Mouse (Mus musculus) monocyte, adult 5-6 weeks (primary cell): ENCODE data around the gene Prrt1. TPM values are rescaled to one million over a fixed set of nuclear protein-coding genes. Genes with fewer than 3 reads are reported as not detected.
A peak's percentile ranks its signal among the peaks of the same experiment; 100 is the strongest.

ENCODE experiments used
- ATAC-seq: fragments of 153-309, 156-312 bp; replicated peaks from 2 replicates; pipeline ENCODE4 v1.8.0; 2017; ENCODE audit warnings: mild to moderate bottlenecking; ENCODE audit not compliant: low TSS enrichment, insufficient number of reproducible peaks, severe bottlenecking, poor library complexity, low FRiP score
- total RNA-seq: library from RNA; stranded (forward); fragments of 200-1000, 200-491, 200-594 nt; gene quantifications from 3 replicates; pipeline ENCODE4 v1.2.3, GENCODE M21; 2017

Gene Prrt1
- total RNA-seq, result 0.29 to 1.9 TPM (median 0.75 TPM) in 3 replicates

DNA sequence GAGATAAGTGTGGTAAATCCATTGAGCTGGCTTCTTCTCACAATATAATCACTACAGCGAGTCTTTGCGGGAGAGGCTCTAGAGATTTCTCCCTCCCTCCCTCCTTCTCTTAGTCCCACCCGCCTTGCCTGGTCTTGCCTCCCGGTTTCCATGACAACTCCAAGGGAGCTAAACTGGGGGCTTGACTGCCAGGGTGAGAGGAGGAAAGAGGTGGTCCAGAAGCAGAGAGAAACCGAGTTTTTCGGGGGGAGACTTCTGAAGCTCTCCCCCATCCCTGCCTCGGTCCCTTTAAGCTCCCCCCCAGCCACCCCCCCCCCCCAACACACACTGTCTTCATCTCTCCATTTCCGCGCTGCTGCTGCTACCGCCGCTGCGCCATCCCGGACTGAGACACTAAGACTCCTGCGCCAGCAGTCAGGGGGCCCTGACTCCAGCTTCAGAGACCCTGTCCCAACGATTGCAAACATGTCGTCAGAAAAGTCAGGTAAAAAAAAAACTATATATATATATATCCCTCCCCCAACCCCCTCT is at the start of gene Prrt1:
Gene Prrt1 (plus strand): TSS at position 313 of the 531 bp plus-strand sequence.
- no peak for ATAC-seq

DNA sequence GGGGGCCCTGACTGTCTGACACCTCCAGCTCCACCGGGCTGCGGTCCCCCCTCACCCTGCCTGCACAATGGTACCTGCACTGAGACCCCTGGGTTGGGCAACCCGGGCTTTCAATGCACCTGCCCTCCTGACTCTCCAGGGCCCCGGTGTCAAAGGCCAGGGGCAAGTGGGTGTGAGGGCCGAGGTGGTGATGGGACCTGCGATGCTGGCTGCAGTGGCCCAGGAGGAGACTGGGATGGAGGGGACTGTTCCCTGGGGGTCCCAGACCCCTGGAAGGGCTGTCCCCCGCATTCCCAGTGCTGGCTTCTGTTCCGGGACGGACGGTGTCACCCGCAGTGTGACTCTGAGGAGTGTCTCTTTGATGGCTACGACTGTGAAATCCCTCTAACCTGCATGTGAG is 46.8 kb upstream of the Prrt1 start:
- ATAC-seq, result no peak

DNA sequence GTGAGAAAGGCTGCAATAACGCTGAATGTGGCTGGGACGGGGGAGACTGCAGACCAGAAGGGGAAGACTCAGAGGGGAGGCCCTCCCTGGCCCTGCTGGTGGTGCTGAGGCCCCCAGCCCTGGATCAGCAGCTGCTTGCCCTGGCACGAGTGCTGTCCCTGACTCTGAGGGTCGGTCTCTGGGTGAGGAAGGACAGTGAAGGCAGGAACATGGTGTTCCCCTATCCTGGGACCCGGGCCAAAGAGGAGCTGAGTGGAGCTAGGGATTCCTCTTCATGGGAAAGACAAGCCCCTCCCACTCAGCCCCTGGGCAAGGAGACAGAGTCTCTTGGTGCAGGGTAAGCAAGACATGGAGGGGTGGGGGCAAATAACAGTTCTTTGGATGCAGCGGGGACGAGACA is 45.9 kb upstream of the Prrt1 start:
- ATAC-seq, result no peak

DNA sequence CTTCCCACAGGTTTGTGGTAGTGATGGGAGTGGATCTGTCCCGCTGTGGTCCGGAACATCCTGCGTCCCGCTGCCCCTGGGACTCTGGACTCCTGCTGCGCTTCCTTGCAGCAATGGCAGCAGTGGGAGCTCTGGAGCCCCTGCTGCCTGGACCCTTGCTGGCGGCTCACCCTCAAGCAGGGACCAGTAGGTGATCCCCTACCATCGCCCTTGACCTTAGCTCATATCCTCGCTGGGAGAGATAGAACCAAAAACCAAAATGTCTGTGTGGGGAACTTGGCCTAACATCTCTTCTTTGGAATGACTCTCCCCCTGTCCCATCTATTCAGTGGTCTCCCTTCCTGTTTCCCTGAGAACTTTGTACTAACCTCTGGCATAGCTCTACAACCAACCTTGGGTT is 45.5 kb upstream of the Prrt1 start:
- no peak for ATAC-seq

DNA sequence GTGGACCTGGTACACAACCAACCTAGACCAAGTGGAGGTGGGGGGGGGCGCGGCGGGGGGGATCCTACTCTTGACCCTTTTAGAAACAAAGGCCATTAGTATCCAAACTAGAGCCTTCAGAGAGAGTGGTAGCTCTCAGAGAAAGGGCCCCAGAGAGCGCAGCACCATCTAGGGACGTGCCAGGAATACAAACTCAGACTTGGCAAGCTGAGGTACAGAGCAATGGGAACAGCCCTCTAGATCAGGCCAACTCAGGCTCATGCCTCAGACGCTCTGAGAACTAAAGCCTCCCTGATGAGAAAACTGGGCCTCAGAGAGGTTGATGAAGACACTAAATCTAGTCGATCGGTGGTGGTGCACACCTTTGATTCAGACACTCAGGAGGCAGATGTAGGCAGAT is 44.2 kb upstream of the Prrt1 start:
- ATAC-seq, result no peak

GRCm38 (mm10) chr17:34585877-34586771 is 43.2 kb upstream of the Prrt1 start:
- ATAC-seq, result no peak

DNA sequence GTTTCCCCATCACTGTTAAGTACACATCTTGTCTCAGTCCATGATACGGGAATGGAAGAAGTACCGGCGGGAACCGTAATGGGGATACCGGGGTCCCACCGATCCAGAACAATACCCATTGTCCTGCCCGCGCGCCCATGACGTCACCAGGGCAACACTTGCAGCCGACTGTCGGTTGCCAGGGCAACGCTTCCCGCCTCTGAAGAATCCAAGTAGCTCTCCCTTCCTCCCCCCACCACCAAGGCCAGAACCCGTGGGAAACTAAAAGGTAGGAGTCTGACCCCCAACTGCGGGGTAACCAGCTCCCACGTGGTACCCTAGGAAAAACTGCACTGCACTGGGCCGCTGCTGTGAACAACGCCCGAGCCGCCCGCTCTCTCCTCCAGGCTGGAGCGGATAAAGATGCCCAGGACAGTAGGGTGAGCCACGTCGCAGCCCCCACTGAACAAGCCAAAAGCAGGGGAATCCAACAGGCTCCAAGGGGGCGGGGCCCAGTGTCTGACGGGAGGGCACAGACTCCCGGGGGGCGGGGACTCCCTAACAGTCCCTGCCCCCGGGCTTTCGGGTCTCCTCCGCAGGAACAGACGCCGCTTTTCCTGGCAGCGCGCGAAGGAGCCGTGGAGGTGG is 42.4 kb upstream of the Prrt1 start:
- peak; percentile 21; the same call in 1 of the 2 replicates for ATAC-seq

GRCm38 (mm10) chr17:34587423-34587811 is 41.9 kb upstream of the Prrt1 start:
- ATAC-seq, result peak; percentile 49

- no peak for ATAC-seq
Measured at GRCm38 (mm10) chr17:34587814-34588213, 41.5 kb upstream of the Prrt1 start.

- no peak for ATAC-seq
Measured at GRCm38 (mm10) chr17:34588767-34589166, 40.6 kb upstream of the Prrt1 start.

- no peak for ATAC-seq
Measured at GRCm38 (mm10) chr17:34589206-34589605, 40.1 kb upstream of the Prrt1 start.

- ATAC-seq, result 0 out of 2 replicates have a peak, but pooled peaks have one; percentile 5
Measured at GRCm38 (mm10) chr17:34589681-34590101, 39.6 kb upstream of the Prrt1 start, which contains the start of gene Gpsm3. Gpsm3 (plus strand) TSS chr17:34589806.

- no peak for ATAC-seq
Measured at GRCm38 (mm10) chr17:34590154-34590987, 39.0 kb upstream of the Prrt1 start.

- peak; percentile 29 for ATAC-seq
Measured at GRCm38 (mm10) chr17:34591029-34591993, 38.0 kb upstream of the Prrt1 start, which contains the start of gene Pbx2. Pbx2 (plus strand) TSS chr17:34591266.

- peak; percentile 40 for ATAC-seq
Measured at GRCm38 (mm10) chr17:34591994-34592375, 37.3 kb upstream of the Prrt1 start.

DNA sequence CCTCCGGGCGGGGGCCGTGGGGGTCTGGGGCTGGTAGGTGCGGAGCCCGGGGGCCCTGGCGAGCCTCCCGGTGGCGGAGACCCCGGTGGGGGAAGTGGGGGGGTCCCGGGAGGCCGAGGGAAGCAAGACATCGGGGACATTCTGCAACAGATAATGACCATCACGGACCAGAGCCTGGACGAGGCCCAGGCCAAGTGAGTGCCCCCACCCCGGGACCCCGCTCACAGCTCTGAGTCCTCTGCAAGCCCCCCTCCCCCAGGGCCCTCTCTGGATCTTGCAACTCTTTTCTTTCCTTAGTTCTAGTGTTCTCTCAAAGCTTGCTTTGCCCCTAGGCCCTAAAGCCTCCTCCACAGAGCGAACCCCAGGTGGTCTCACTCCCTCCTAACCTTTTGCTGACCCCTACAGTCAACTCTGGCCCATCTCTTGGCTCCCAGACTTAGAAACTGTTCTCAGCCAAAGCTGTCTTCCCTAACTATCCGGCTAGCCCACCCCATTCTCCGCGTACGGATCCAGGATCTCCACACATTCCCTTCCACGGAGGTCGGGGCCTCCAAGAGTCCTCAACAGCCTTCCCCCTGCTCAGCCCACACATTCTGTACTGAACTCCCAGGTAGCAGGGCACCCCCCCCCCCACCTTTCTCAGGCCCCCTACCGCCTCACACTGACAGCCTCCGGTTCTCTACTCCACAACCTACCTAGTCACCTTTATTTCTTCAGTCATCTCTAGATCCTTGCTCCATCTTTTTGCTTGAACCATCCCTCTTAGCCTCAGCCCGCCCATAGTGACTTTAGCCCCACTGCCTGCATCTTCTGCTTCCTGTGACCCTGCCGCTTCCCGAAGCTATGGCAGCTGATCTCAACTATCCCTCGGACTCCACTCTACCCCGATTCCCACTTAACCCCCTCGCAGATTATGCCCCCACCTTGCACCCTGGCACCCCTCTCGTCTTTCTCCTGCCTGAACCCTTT is 36.5 kb upstream of the Prrt1 start:
- no peak for ATAC-seq
